Mouse (Mus musculus): ENCODE data around the gene Mpeg1. TPM values are rescaled to one million over a fixed set of nuclear protein-coding genes. Genes with fewer than 3 reads are reported as not detected.

Mpeg1 gene
- polyA plus RNA-seq, 1 experiment from 2014 or later = 0.58 TPM

DNA sequence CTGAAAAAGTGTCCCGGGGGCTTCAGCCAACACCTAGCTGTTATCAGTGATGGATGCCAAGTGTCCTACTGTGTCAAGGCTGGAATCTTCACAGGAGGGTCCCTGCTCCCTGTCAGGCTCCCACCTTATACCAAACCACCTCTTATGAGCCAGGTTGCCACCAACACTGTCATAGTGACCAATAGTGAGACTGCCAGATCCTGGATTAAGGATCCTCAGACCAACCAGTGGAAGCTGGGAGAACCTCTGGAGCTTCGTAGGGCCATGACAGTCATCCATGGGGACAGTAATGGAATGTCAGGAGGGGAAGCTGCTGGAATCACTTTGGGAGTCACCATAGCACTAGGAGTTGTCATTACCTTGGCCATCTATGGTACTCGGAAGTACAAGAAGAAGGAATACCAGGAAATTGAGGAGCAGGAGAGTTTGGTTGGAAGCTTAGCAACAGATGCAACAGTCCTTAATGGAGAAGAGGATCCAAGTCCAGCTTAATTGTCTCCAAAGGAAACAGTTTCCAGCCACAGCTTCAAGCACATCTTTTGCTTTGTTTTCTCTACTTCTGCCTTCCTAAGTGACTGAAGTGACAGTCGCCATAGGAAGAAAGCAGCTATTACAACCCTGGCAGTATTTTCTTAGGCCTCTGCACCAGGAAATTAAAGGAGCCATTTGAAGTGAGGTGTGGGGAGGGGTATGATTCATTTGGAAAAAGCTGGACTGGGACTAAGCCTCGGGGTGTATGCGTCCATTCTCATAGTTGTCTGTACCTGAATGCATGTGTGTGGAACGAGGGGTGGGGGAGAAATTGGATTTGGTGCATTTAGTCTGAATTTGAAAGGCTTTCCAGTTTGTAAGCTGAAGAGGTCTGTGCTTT, 2.5 kb downstream of the Mpeg1 start:
- H3K9ac ChIP-seq (ENCODE audit: low read depth, low read length) = no peak overlapping the region
- ATAC-seq (ENCODE audit: low FRiP score, low TSS enrichment) = no peak
- no peaks in the 10 kb centered on the region for H3K9me3 ChIP-seq (ENCODE audit: control insufficient read depth, low read length)
- WGBS = 70% methylated on average over 7 of the region's 7 CpGs
- no peak overlapping the region for H3K4me3 ChIP-seq (ENCODE audit: low read length)
- no peaks in the 10 kb centered on the region for H3K4me1 ChIP-seq (ENCODE audit: control insufficient read depth, insufficient read depth, low read length)
- H3K27me3 ChIP-seq (ENCODE audit: control insufficient read depth, insufficient read depth, low read length) = no peaks in the 10 kb centered on the region
- no peak overlapping the region for H3K4me2 ChIP-seq (replicated peaks; ENCODE audit: low read depth, low read length)
- no peaks in the 10 kb centered on the region for H3K36me3 ChIP-seq (ENCODE audit: control insufficient read depth, insufficient read depth, low read length)
- H3K27ac ChIP-seq (ENCODE audit: low read depth, low read length) = no peak overlapping the region

- H3K36me3 ChIP-seq (ENCODE audit: control insufficient read depth, insufficient read depth, low read length) = no peaks in the 10 kb centered on the region
- no peaks in the 10 kb centered on the region for H3K4me1 ChIP-seq (ENCODE audit: control insufficient read depth, insufficient read depth, low read length)
- ATAC-seq (ENCODE audit: low FRiP score, low TSS enrichment) = no peak
- 47% methylated on average over 1 of the region's 1 CpGs for WGBS
- no peak overlapping the region for H3K4me2 ChIP-seq (replicated peaks; ENCODE audit: low read depth, low read length)
- H3K9ac ChIP-seq (ENCODE audit: low read depth, low read length) = no peak overlapping the region
- H3K27me3 ChIP-seq (ENCODE audit: control insufficient read depth, insufficient read depth, low read length) = no peaks in the 10 kb centered on the region
- no peaks in the 10 kb centered on the region for H3K9me3 ChIP-seq (ENCODE audit: control insufficient read depth, low read length)
- H3K27ac ChIP-seq (ENCODE audit: low read depth, low read length) = no peak overlapping the region
- H3K4me3 ChIP-seq (ENCODE audit: low read length) = no peak overlapping the region
These were observed 3.1 kb downstream of the Mpeg1 start for GRCm38 (mm10) chr19:12463722-12464035.

DNA sequence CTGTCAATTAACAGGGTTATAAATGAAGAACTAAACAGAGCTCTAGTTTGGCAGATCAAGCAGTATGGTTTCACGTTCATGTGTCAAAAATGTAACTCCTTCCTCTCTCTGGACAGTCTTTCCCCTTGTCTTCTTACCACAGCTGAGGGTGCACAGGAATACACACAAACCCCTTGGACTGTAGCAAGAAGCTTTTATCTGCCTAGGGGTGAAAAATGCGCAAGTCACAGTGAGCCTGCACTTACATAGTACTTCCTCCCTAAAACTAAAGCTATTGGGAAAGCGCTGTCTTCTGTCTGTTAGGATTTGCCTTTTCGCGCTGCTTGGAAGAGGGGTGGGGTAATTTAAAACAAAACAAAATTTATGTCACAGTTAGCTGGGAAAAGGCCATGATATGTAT, 3.5 kb downstream of the Mpeg1 start:
- no peak overlapping the region for H3K4me3 ChIP-seq (ENCODE audit: low read length)
- no peak overlapping the region for H3K27ac ChIP-seq (ENCODE audit: low read depth, low read length)
- WGBS = 76% methylated on average over 5 of the region's 5 CpGs

DNA sequence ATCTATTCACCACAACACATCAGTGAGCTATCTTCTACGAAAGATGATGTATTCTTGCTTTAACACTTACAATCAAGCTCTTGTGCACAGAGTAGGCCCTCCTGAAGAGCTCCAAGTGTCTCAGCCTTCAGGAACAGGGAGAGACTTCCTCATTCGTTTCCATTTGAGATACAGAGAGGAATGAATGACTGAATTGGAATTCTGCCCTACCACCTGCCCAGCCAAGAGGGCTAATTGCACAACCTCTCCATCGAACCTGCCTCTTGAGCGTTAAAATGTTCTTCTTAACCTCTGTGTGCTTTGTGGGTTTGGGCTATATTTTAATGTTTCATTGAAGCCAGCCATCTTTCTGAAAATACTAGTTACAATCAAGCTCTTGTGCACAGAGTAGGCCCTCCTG, 4.1 kb downstream of the Mpeg1 start:
- Histone ChIP-seq H3K4me2 (replicated peaks; ENCODE audit: low read depth, low read length) (no peak overlapping the region), H3K27me3 (ENCODE audit: control insufficient read depth, insufficient read depth, low read length) (no peaks in the 10 kb centered on the region), H3K9ac (ENCODE audit: low read depth, low read length) (no peak overlapping the region), H3K9me3 (ENCODE audit: control insufficient read depth, low read length) (no peaks in the 10 kb centered on the region), H3K36me3 (ENCODE audit: control insufficient read depth, insufficient read depth, low read length) (no peaks in the 10 kb centered on the region), H3K4me1 (ENCODE audit: control insufficient read depth, insufficient read depth, low read length) (no peaks in the 10 kb centered on the region), H3K27ac (ENCODE audit: low read depth, low read length) (no peak overlapping the region), H3K4me3 (ENCODE audit: low read length) (no peak overlapping the region)
- ATAC-seq (ENCODE audit: low FRiP score, low TSS enrichment) = no peak
- WGBS = 83% methylated on average over 4 of the region's 4 CpGs

More for the DNA sequence above, 3.5 kb downstream of the Mpeg1 start:
- no peak for ATAC-seq (ENCODE audit: low FRiP score, low TSS enrichment)
- Histone ChIP-seq H3K9ac (ENCODE audit: low read depth, low read length) (no peak overlapping the region), H3K27me3 (ENCODE audit: control insufficient read depth, insufficient read depth, low read length) (no peaks in the 10 kb centered on the region), H3K36me3 (ENCODE audit: control insufficient read depth, insufficient read depth, low read length) (no peaks in the 10 kb centered on the region), H3K4me1 (ENCODE audit: control insufficient read depth, insufficient read depth, low read length) (no peaks in the 10 kb centered on the region), H3K4me2 (replicated peaks; ENCODE audit: low read depth, low read length) (no peak overlapping the region), H3K9me3 (ENCODE audit: control insufficient read depth, low read length) (no peaks in the 10 kb centered on the region)

- 92% methylated on average over 10 of the region's 10 CpGs for WGBS
- no peaks in the 10 kb centered on the region for H3K36me3 ChIP-seq (ENCODE audit: control insufficient read depth, insufficient read depth, low read length)
- H3K27ac ChIP-seq (ENCODE audit: low read depth, low read length) = no peak overlapping the region
- H3K9ac ChIP-seq (ENCODE audit: low read depth, low read length) = no peak overlapping the region
- H3K9me3 ChIP-seq (ENCODE audit: control insufficient read depth, low read length) = no peaks in the 10 kb centered on the region
- H3K27me3 ChIP-seq (ENCODE audit: control insufficient read depth, insufficient read depth, low read length) = no peaks in the 10 kb centered on the region
- no peaks in the 10 kb centered on the region for H3K4me1 ChIP-seq (ENCODE audit: control insufficient read depth, insufficient read depth, low read length)
- ATAC-seq (ENCODE audit: low FRiP score, low TSS enrichment) = no peak
- no peak overlapping the region for H3K4me2 ChIP-seq (replicated peaks; ENCODE audit: low read depth, low read length)
- no peak overlapping the region for H3K4me3 ChIP-seq (ENCODE audit: low read length)
These were observed 5.1 kb downstream of the Mpeg1 start for GRCm38 (mm10) chr19:12465530-12466144.

DNA sequence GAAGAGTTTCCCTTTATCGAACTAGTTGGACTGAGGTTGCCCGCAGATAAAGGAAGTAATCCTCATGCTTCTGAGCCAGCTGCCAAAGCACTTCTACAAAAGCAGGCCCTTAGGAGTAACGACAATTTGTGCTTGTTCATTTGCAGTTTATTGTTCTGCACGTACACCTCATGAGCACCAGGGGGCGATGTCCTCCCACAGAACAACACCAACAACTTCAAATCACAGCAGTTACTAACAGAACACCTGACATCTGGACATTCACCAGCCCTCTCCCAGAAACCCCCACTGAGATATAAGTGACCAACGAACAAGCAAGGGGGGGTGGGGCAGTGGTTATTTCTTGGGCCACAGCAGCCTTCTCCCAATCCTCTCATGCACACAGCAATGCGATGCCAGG, 5.6 kb downstream of the Mpeg1 start:
- Histone ChIP-seq H3K9ac (ENCODE audit: low read depth, low read length) (no peak overlapping the region), H3K4me2 (replicated peaks; ENCODE audit: low read depth, low read length) (no peak overlapping the region), H3K9me3 (ENCODE audit: control insufficient read depth, low read length) (no peaks in the 10 kb centered on the region), H3K27me3 (ENCODE audit: control insufficient read depth, insufficient read depth, low read length) (no peaks in the 10 kb centered on the region), H3K27ac (ENCODE audit: low read depth, low read length) (no peak overlapping the region), H3K36me3 (ENCODE audit: control insufficient read depth, insufficient read depth, low read length) (no peaks in the 10 kb centered on the region), H3K4me1 (ENCODE audit: control insufficient read depth, insufficient read depth, low read length) (no peaks in the 10 kb centered on the region), H3K4me3 (ENCODE audit: low read length) (no peak overlapping the region)
- 30% methylated on average over 7 of the region's 7 CpGs for WGBS
- ATAC-seq (ENCODE audit: low FRiP score, low TSS enrichment) = peak; percentile 72

DNA sequence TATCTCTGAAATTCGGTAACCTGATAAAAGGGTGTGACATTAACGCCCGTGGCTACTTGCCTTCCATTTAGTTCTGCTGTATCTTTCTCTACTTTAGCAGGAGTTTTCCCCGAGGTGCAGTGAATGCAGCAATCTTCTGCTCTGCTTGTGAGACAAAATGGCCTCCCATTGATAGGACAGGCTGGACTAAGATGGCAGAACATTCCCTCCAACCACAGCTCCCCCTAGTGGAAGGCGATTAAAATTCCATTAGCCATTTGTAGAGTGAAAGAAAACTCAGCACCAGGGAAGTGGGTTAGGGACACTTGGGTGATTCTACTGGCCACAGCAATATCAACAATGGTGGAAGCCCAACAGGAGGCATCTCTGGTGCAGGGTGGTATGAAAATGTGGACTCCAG, 6.9 kb downstream of the Mpeg1 start:
- ATAC-seq (ENCODE audit: low FRiP score, low TSS enrichment) = no peak
- Histone ChIP-seq H3K4me2 (replicated peaks; ENCODE audit: low read depth, low read length) (no peak overlapping the region), H3K9me3 (ENCODE audit: control insufficient read depth, low read length) (no peaks in the 10 kb centered on the region), H3K36me3 (ENCODE audit: control insufficient read depth, insufficient read depth, low read length) (no peaks in the 10 kb centered on the region), H3K27me3 (ENCODE audit: control insufficient read depth, insufficient read depth, low read length) (no peaks in the 10 kb centered on the region), H3K9ac (ENCODE audit: low read depth, low read length) (no peak overlapping the region), H3K27ac (ENCODE audit: low read depth, low read length) (no peak overlapping the region), H3K4me3 (ENCODE audit: low read length) (no peak overlapping the region), H3K4me1 (ENCODE audit: control insufficient read depth, insufficient read depth, low read length) (no peaks in the 10 kb centered on the region)
- 83% methylated on average over 5 of the region's 5 CpGs for WGBS

DNA sequence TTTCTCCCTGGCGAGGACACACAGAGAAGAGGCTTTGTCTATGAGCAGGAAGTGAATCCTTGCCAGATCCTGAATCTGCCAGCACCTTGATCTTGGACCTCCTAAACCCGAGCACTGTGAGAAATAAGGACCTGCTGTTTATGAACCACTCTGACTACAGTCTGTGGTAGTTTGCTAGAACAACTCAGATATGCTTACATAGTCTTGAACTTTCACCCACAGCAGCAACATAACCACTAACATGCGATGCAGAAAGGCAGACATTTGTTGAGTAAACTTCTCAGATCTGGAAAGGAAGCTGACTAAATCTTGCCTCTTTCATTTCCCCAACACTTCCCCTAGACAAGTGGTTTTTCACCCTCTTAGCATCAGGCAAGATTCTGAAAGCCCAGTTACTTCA, 11.3 kb downstream of the Mpeg1 start:
- Histone ChIP-seq H3K4me1 (ENCODE audit: control insufficient read depth, insufficient read depth, low read length) (peaks cover 7% of the 10 kb centered on the region; the same call in 1 of the 2 replicates), H3K36me3 (ENCODE audit: control insufficient read depth, insufficient read depth, low read length) (no peaks in the 10 kb centered on the region), H3K4me2 (replicated peaks; ENCODE audit: low read depth, low read length) (no peak overlapping the region), H3K9me3 (ENCODE audit: control insufficient read depth, low read length) (no peaks in the 10 kb centered on the region), H3K4me3 (ENCODE audit: low read length) (no peak overlapping the region), H3K9ac (ENCODE audit: low read depth, low read length) (no peak overlapping the region), H3K27me3 (ENCODE audit: control insufficient read depth, insufficient read depth, low read length) (no peaks in the 10 kb centered on the region), H3K27ac (ENCODE audit: low read depth, low read length) (no peak overlapping the region)
- WGBS = 66% methylated on average over 3 of the region's 3 CpGs
- no peak for ATAC-seq (ENCODE audit: low FRiP score, low TSS enrichment)

- ATAC-seq (ENCODE audit: low FRiP score, low TSS enrichment) = no peak
- no peaks in the 10 kb centered on the region for H3K36me3 ChIP-seq (ENCODE audit: control insufficient read depth, insufficient read depth, low read length)
- no peaks in the 10 kb centered on the region for H3K27me3 ChIP-seq (ENCODE audit: control insufficient read depth, insufficient read depth, low read length)
- no peaks in the 10 kb centered on the region for H3K9me3 ChIP-seq (ENCODE audit: control insufficient read depth, low read length)
- H3K4me1 ChIP-seq (ENCODE audit: control insufficient read depth, insufficient read depth, low read length) = peaks cover 12% of the 10 kb centered on the region; the same call in 1 of the 2 replicates
- H3K27ac ChIP-seq (ENCODE audit: low read depth, low read length) = no peak overlapping the region
- no peak overlapping the region for H3K9ac ChIP-seq (ENCODE audit: low read depth, low read length)
- 78% methylated on average over 5 of the region's 5 CpGs for WGBS
- H3K4me2 ChIP-seq (replicated peaks; ENCODE audit: low read depth, low read length) = no peak overlapping the region
- no peak overlapping the region for H3K4me3 ChIP-seq (ENCODE audit: low read length)
These were observed 11.9 kb downstream of the Mpeg1 start for GRCm38 (mm10) chr19:12472381-12472976.

All from kidney, embryonic 14.5 days (tissue).